Mouse (Mus musculus) right cerebral cortex, postnatal 4 days (tissue): ENCODE measurements around the gene Myo9b.

Source experiments
- DNase-seq: peaks from one replicate; pipeline ENCODE4 v3.0.0-alpha.2; 2022

The Myo9b gene

DNA sequence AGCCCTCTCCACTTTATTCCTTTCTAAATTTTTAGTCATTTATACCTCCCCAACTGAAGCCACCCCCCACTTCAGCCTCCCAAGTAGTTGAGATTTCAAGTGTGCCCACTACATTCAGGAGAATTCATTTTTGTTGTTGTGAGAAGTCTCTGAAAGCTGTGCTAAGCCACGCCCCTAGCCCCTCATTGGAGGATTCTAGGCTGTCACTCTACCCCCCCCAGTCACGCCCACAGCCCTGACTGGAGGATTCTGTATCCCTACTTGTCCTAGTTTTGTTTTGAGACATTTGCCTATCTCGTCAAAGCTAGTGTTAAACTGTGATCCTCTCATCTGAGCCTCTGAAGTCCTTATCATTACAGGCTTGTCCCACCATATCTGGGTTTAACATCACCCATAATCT is 120.4 kb downstream of the Myo9b start:
- no peak for DNase-seq

DNA sequence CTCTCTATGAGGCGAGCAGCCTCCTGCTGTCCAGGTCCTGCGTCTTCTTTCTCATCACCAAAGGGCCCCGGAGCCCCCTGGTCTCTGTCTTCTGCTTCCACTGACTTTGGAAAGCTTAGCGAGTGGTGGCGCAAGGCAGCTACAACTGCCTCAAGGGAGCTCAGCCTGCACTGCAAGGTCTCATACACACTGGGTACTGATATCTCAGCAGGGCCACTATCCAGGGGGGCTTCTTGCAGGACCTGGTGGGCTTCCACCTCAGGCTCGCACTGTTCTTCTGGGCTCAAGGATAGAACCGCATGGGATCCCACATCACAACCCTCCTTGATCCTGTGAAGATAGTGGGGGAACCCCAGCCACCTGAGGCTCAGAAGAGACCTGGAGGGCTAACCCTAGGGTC is 122.0 kb downstream of the Myo9b start:
- no peak for DNase-seq

DNA sequence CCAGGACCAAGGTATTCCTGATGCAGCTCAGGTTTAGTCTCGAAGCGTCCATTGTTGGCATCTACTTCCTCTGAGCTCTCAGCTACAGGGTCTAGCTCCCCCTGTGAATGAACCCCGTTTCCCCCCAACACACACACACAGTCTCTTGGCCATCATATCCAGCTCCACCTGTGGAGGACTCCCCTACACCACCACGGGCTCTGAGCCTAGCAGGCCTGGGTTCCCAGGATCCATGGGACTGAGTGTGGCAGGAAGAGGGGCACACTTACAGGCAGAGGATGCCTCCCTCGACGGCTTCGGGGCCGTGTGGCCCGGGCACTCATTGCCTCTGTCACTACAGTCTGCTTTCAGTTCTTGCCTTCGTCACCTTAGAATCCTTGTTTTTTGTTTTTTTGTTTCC is 122.6 kb downstream of the Myo9b start:
- DNase-seq: no peak

DNA sequence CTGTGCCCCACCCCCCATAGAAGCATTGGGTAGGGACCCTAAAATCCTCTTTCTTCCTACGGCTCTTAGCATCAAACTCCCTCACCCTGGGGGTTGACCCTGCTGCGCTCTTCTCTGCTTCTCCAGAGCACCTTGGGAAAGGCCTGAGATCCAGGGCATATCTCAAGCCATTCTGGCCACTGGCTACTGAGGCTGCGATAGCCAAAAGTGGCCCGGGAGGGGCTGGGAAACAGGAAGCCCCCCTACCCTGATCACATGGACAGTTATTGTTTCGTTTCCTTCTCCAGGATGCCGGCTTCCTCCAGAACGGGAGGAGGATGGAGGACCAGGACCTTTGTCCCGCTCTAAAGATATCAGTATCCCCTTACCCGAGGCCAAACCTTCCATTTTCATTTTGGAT is 123.1 kb downstream of the Myo9b start, which contains the start of gene Ushbp1:
Ushbp1 (minus strand) TSS at position 174 of the 400 bp plus-strand sequence.
- no peak for DNase-seq

DNA sequence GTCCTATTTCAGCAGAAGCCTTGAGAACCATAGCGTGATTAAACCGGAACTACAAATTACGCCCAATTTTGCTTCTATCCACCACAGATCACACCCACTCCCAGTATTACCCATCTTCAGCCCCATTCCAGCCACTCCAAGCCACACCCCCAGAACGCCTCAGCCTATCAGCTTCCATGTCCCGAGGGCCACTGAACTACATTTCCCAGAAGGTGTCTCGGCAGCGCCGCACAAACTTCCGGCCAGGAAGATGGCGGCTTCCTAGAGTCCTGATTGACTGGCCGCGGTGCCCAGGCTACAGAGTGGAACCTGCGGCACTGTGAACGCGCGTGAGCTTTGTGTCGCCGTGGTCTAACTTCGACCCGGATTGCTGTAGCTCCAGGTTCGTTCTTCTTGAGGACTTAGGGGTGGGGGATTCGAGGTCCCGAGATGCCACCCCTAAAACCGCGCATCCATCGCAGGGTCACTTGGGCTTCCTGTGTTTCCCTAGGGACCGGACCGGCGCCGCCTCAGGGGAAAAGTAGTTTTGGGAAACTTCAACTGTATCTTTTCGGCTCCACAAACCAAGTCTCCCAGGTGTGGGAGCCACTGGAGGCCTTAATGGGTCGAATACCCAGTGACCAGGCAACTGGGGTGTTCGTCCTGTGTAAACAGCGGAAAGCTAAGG is 124.3 kb downstream of the Myo9b start, which contains the start of gene Babam1:
Babam1 (plus strand) TSS at position 223 of the 667 bp plus-strand sequence.
- peak; percentile 82 for DNase-seq

DNA sequence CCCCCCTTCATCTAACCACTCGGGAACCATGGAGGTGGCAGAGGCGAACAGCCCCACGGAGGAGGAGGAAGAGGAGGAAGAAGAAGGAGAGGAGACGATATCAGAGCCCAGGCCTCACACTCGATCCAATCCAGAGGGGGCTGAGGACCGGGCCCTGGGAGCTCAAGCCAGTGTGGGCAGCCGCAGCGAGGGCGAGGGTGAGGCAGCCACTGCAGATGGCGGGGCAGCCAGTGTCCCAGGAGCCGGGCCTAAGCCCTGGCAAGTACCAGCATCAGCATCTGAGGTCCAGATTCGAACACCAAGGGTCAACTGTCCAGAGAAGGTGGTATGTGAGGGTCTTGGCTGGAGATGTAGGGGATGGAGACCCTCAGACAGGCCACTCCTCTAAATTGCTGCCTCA is 125.2 kb downstream of the Myo9b start:
- DNase-seq: no peak

DNA sequence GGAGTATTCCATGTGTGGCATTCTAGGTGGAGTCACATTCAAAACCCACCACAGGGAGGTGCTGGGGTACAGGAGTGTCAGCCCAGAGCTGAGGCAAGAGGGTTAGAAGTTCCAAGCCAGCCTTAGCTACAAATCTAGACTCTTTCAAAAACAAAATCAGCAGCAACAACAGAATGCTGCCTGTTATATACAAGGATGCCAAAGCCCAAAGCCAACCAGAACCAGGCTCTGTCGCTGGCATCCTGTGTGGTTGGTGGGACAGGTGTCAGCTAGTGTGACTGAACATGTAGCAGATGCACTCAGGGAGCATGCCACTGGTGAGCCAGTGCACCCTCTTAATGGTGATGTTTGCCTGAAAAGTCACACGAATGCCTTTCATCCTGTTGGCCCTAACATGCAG is 128.3 kb downstream of the Myo9b start:
- no peak for DNase-seq

DNA sequence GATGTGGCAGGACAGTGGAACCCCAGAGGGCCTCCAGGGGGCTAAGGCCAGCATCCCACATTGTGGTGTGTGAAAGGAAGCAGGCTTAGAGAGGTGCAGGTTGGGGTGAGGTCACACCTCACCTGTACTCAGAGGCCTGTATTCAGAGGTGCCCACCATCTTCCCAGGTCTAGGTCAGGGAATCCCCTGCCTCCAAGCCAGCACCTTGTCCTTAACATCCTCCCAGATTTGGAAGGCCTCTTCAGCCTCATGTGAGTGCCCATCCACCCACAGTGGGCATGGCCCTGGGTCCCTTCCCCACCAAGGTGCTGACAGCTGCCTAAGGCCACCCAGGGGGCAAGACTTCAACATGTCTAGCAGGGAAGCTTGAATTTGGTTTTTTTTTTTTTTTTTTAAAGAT is 128.9 kb downstream of the Myo9b start:
- no peak for DNase-seq

DNA sequence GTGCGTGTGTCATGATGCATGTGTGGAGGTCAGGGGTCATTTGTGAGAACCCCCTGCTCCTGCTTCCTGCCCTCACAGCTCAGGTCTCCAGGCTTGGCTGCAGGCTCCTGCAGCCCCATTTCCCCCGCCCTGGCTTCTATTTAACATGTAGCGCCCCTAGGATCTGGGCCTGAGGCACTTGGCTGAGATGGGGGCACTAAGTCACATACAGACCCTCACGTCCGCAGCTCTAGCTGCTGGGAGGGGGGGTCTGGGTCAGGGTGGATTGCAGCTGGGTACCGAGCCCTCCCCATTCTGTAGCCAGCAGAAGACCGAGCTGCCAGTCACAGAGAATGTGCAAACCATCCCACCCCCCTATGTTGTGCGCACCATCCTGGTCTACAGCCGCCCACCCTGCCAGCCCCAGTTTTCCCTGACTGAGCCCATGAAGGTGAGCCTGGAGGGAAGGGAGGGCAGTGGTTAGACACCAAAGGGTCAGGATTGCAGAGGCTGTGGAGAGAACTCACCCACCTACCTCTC is 130.0 kb downstream of the Myo9b start:
- no peak for DNase-seq

DNA sequence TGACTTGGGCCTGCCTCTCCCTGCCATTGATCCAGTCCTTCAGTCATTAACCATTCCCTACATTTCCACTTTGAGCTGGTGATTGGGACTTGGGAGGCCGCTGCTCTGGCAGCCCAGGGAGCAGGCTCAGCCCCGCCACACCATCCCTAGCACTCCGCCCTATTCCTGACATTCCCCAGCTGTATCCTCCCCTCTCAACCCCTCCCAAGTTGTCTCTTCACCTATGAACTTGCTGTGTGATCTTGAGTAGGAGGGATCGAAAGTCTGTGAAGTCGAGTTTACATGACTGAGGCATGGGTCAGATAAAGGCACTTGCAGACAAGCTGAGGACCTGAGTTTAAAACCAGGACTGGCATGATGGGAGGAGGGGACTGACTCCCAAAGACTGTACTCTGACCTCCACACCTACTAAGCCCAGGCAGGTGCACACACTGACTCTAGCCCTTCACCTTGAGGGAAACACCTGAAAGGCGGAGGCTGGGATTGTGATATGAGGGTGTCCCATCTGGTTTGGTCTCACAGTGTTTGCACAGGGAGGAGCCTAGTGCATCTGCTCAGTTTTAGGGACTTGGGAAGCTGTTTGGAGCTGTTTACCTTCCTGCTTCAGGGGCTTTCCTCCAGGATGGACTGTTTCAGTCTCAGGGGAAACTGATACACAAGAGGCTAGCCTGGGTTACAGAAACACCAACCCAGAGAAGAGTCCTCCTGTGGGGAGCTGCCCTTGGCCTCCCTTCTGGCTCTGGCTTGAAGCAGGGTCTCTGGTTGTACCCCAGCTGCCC is 130.8 kb downstream of the Myo9b start:
- DNase-seq: no peak

DNA sequence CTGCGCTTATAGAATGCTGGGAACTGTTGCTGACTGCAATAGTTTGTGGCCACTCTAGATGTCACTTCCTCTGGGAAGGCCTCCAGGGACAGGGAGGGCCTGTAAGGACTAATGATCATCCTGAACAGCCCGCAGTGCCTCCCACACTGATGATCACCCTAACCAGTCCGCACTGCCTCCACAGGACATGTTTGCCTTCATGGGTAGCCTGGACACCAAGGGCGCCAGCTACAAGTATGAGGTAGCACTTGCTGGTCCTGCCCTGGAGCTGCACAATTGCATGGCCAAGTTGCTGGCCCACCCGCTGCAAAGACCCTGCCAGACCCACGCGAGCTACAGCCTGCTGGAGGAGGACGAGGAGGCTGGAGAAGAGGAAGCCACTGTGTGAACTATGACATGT is 131.5 kb downstream of the Myo9b start:
- no peak for DNase-seq

DNA sequence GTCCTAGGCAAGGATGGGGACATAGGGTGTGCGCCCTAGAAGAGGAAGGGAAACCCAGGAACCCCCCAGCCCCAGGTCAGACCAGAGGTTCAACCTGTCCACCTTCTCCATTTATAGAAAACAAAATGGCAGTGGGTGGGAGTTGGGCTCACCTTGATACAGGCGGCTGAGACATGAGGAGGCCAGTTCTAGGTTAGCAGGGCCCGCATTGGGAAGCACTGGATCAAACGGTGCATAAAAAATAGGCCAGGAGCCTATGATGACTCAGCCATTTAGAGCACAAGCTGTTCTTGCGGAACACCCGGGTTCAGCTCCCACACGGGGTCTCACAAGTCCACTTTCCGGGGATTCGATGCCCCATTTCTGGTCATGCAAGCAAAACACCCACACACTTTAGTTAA is 132.4 kb downstream of the Myo9b start:
- DNase-seq: no peak

DNA sequence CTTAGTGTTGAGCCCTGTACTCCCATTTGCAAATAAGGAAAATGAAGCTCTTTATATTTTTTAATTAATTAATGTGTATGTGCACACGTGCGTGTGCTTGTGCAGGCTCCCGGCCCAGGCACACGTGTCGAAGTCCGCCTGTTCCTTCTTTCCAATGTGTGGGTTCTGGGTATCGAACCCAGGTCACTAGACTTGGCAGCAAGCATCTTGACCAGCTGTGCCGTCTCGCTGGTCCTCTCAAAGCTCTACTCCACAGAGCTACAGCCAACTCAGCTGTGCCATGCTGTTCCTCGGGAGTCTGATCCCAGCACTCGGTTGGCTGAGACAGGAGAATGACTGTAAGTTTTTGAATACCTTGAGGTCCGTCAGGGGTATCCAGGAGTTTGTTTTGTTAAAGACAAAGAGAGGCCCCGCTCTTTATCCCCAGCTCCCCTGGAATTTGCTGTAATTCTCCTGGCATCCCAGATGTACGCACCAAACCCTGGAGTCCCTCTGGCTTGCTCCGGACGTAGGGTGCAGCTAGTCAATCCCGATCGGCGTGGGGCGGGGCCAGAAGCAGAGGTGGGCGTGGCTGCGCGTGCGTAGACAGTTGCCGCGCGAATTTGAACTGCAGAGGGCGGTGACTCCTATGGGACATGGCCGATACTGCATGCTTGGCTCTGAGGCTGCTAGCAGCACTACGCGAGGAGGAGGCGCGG is 133.0 kb downstream of the Myo9b start, which contains the start of gene Ankle1:
Ankle1 (plus strand) TSS at position 610 of the 698 bp plus-strand sequence.
- peak; percentile 96 for DNase-seq

DNA sequence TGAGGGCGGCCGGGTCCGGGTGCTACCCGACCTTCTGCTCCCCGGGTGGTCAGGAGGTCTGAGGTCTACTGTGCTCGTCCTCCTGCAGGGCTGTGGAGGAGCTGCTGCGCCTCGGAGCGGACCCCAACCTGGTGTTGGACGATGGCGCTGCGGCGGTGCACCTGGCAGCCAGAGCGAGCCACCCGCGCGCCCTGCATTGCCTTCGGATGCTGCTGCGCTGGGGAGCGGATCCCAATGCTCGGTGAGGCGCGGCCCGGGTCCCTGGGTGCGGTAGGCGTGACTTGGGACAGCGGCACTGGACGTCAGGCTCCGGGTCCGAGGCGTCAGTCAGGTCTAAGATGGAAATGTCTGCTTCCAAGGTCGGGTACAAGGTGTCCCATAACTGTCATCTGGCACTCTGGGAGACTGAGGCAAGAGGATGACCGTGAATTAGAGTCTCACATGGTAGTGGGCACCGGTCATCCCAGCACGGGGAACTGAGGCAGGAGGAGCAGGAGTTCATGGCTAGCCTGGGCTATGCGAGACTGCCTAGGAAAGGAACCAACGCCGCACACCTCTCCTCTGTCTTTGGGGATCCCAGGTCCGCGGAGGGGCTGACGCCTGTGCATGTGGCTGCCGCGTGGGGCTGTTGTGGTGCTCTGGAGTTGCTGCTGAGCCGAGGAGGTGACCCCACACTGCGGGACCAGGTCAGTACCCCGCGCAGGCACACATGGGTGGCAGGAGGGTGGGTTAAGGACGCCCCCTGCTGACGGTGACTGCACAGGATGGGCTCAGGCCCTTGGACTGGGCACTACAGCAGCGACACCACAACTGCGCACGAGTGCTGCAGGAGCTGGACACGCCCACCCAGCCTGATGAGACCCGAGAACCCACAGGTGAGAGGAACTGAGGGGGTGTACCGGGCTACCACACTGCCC is 133.8 kb downstream of the Myo9b start:
- peak; percentile 57 for DNase-seq

DNA sequence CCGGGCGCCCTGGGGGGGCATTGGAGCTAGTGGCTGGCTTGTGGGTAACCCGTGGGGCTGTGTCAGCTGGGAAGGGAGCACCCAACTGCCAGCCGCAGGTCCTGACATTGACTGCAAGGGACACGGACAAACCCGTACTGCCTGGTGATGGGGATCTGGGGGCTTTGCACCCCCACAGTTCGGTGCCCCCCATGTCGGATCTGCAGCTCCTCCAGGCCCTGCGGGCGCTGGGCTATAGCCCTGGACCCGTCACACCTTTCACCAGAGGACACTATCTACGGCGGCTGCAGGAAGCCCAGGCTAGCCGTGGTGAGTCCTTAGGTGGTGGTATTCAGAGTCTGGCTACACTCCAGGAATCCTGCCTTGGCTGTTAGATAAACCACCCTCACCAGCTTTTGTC is 134.9 kb downstream of the Myo9b start:
- DNase-seq: no peak

DNA sequence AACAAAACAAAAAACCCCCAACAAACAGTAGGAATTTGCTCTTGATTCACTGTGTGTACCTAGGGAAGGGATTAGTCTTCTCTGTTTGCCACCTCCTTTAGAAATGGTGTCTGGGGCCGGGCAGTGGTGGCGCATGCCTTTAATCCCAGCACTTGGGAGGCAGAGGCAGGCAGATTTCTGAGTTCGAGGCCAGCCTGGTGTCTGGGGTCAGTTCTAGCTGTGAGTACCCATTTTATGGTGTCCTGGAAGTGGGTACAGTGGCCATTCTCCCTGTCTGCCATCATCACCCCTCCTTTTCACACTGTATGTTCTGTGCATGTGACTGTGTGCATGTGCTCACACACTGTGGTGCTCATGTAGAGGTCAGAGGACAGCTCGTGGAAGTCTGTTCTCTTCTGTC is 135.7 kb downstream of the Myo9b start:
- no peak for DNase-seq
